In genomic region chr19:4001752-4002151, GRCm38 (mm10) we compare ENCODE assay signal across 12 mouse cellular contexts. TPM values are rescaled to one million over a fixed set of nuclear protein-coding genes. Genes with fewer than 3 reads are reported as not detected.
A peak's percentile ranks its signal among the peaks of the same experiment; 100 is the strongest.
DNase-seq lines count a peak whose midpoint lies in the region; ATAC-seq and TF ChIP-seq lines count a peak whose summit lies in the region.
"Had no signal": no experiment of that assay in that cellular context is flagged by ENCODE, and none has a peak within 500 bp of the region (broad histone marks: within the 10 kb centered on the region; RNA-seq: fewer than 3 reads in every experiment).

No protein-coding gene starts in this region.

- H3K36me3 ChIP-seq in forebrain, embryonic 10.5 days (replicated peaks), result peaks cover 22% of the 10 kb centered on the region
- H3K36me3 ChIP-seq in forebrain, embryonic 16.5 days (ENCODE audit: control insufficient read depth, insufficient read depth), result peaks cover 2% of the 10 kb centered on the region
- peaks cover 10% of the 10 kb centered on the region for H3K36me3 ChIP-seq in liver, embryonic 11.5 days (ENCODE audit: control insufficient read depth, insufficient read depth, low read length)
- peaks cover 13% of the 10 kb centered on the region; the same call in 1 of the 2 replicates for H3K36me3 ChIP-seq in liver, postnatal 0 days (replicated peaks; ENCODE audit: insufficient read depth, low read length)
- H3K36me3 ChIP-seq in limb, embryonic 12.5 days, result peaks cover 26% of the 10 kb centered on the region
- H3K36me3 ChIP-seq in neural tube, embryonic 14.5 days (ENCODE audit: control insufficient read depth, insufficient read depth, low read length), result peaks cover 7% of the 10 kb centered on the region

- peaks cover 30% of the 10 kb centered on the region for H3K4me1 ChIP-seq in forebrain, embryonic 10.5 days
- peaks cover 13% of the 10 kb centered on the region for H3K4me1 ChIP-seq in forebrain, embryonic 16.5 days (replicated peaks; ENCODE audit: control insufficient read depth, insufficient read depth, low read length)
- peaks cover 13% of the 10 kb centered on the region for H3K4me1 ChIP-seq in liver, embryonic 11.5 days (replicated peaks; ENCODE audit: control insufficient read depth, insufficient read depth, low read length)
- H3K4me1 ChIP-seq in liver, postnatal 0 days (ENCODE audit: insufficient read depth), result peaks cover 14% of the 10 kb centered on the region
- H3K4me1 ChIP-seq in limb, embryonic 12.5 days (replicated peaks), result peaks cover 13% of the 10 kb centered on the region
- H3K4me1 ChIP-seq in neural tube, embryonic 14.5 days (ENCODE audit: control insufficient read depth, insufficient read depth, low read length), result peaks cover 7% of the 10 kb centered on the region

- no peak overlapping the region for H3K4me2 ChIP-seq in forebrain, embryonic 16.5 days (ENCODE audit: low read length)
- H3K4me2 ChIP-seq in liver, embryonic 11.5 days, result peak overlapping the region; percentile 90
- H3K4me2 ChIP-seq in liver, postnatal 0 days (ENCODE audit: low read depth, low read length), result no peak overlapping the region
- peak overlapping the region; percentile 84 for H3K4me2 ChIP-seq in limb, embryonic 12.5 days
- H3K4me2 ChIP-seq in neural tube, embryonic 14.5 days (ENCODE audit: low read depth, low read length), result peak overlapping the region; percentile 85; the same call in 1 of the 2 replicates

- TF ChIP-seq CTCF in liver, postnatal 0 days (IDR thresholded peaks at IDR 0.05; ENCODE audit: low read depth), result no peak

- ATAC-seq in forebrain, embryonic 16.5 days, result no peak
- ATAC-seq in liver, embryonic 11.5 days (replicated peaks; ENCODE audit: low FRiP score), result no peak
- ATAC-seq in liver, postnatal 0 days, result no peak
- no peak for ATAC-seq in limb, embryonic 12.5 days (ENCODE audit: insufficient number of reproducible peaks, insufficient read depth, low FRiP score, low TSS enrichment, low read depth)
- no peak for ATAC-seq in neural tube, embryonic 14.5 days (ENCODE audit: low read depth)

- peak overlapping the region; percentile 81; the same call in 1 of the 2 replicates for H3K4me3 ChIP-seq in forebrain, embryonic 10.5 days
- no peak overlapping the region for H3K4me3 ChIP-seq in forebrain, embryonic 16.5 days (replicated peaks; ENCODE audit: low read length)
- H3K4me3 ChIP-seq in liver, embryonic 11.5 days (ENCODE audit: low read depth, low read length), result no peak overlapping the region
- no peak overlapping the region for H3K4me3 ChIP-seq in liver, postnatal 0 days (ENCODE audit: low read depth, low read length)
- H3K4me3 ChIP-seq in limb, embryonic 12.5 days (replicated peaks), result peak overlapping the region; percentile 82
- no peak overlapping the region for H3K4me3 ChIP-seq in neural tube, embryonic 14.5 days (ENCODE audit: low read depth, low read length)

- TF ChIP-seq EP300 in liver, postnatal 0 days (IDR thresholded peaks at IDR 0.05; ENCODE audit: low read depth), result no peak

- WGBS in forebrain, embryonic 10.5 days, result 96% methylated on average over 5 of the region's 5 CpGs
- whole genome bisulfite sequencing in forebrain, embryonic 16.5 days, result 85% methylated on average over 5 of the region's 5 CpGs
- WGBS in liver, embryonic 11.5 days, result 92% methylated on average over 5 of the region's 5 CpGs
- WGBS in liver, postnatal 0 days (ENCODE audit: insufficient replicate concordance), result 88% methylated on average over 5 of the region's 5 CpGs
- 81% methylated on average over 5 of the region's 5 CpGs for WGBS in limb, embryonic 12.5 days
- 88% methylated on average over 5 of the region's 5 CpGs for WGBS in neural tube, embryonic 14.5 days

- 0 out of 2 replicates have a peak, but pooled peaks cover 3% of the 10 kb centered on the region for H3K27me3 ChIP-seq in forebrain, embryonic 10.5 days (ENCODE audit: poor library complexity, severe bottlenecking)
- no peaks in the 10 kb centered on the region for H3K27me3 ChIP-seq in forebrain, embryonic 16.5 days (replicated peaks; ENCODE audit: control insufficient read depth, insufficient read depth, low read length)
- no peaks in the 10 kb centered on the region; the same call in 1 of the 2 replicates for H3K27me3 ChIP-seq in liver, embryonic 11.5 days (replicated peaks; ENCODE audit: control insufficient read depth, insufficient read depth, low read length)
- no peaks in the 10 kb centered on the region for H3K27me3 ChIP-seq in liver, postnatal 0 days (ENCODE audit: insufficient read depth, low read length)
- no peaks in the 10 kb centered on the region for H3K27me3 ChIP-seq in limb, embryonic 12.5 days
- H3K27me3 ChIP-seq in neural tube, embryonic 14.5 days (ENCODE audit: control insufficient read depth, insufficient read depth, low read length), result no peaks in the 10 kb centered on the region

- DNase-seq in forebrain, embryonic 10.5 days (ENCODE audit: extremely low spot score, low spot score), result no peak
- DNase-seq in liver, embryonic 11.5 days (ENCODE audit: low spot score), result no peak
- no peak for DNase-seq in liver, postnatal 0 days
- DNase-seq in adrenal gland, postnatal 4 days (ENCODE audit: low spot score in 2 of 2), result no peak
- DNase-seq in c-Kit-positive CD71-positive TER-119-positive erythroid progenitor cells, embryonic 14.5 days (ENCODE audit: low spot score), result no peak

- H3K27ac ChIP-seq in forebrain, embryonic 10.5 days, result no peak overlapping the region
- no peak overlapping the region for H3K27ac ChIP-seq in forebrain, embryonic 16.5 days (ENCODE audit: low read length)
- H3K27ac ChIP-seq in liver, embryonic 11.5 days (ENCODE audit: low read depth, low read length), result no peak overlapping the region
- H3K27ac ChIP-seq in liver, postnatal 0 days (ENCODE audit: low read depth), result no peak overlapping the region
- H3K27ac ChIP-seq in limb, embryonic 12.5 days, result no peak overlapping the region
- H3K27ac ChIP-seq in neural tube, embryonic 14.5 days (ENCODE audit: low read depth, low read length), result 0 out of 2 replicates have a peak overlapping the region, but pooled peaks have one; percentile 95

- H3K9me3 ChIP-seq in forebrain, embryonic 10.5 days, result no peaks in the 10 kb centered on the region
- no peaks in the 10 kb centered on the region for H3K9me3 ChIP-seq in forebrain, embryonic 16.5 days (ENCODE audit: control insufficient read depth, low read length)
- H3K9me3 ChIP-seq in liver, embryonic 11.5 days (ENCODE audit: control insufficient read depth, low read length), result no peaks in the 10 kb centered on the region
- no peaks in the 10 kb centered on the region for H3K9me3 ChIP-seq in liver, postnatal 0 days (ENCODE audit: low read length)
- no peaks in the 10 kb centered on the region for H3K9me3 ChIP-seq in limb, embryonic 12.5 days
- H3K9me3 ChIP-seq in neural tube, embryonic 14.5 days (ENCODE audit: control insufficient read depth, low read length), result no peaks in the 10 kb centered on the region

- H3K9ac ChIP-seq in forebrain, embryonic 16.5 days (replicated peaks; ENCODE audit: low read depth, low read length), result no peak overlapping the region
- 0 out of 2 replicates have a peak overlapping the region, but pooled peaks have one; percentile 97 for H3K9ac ChIP-seq in liver, embryonic 11.5 days (ENCODE audit: low read depth, low read length)
- H3K9ac ChIP-seq in liver, postnatal 0 days (replicated peaks), result no peak overlapping the region
- no peak overlapping the region for H3K9ac ChIP-seq in limb, embryonic 12.5 days (replicated peaks)
- H3K9ac ChIP-seq in neural tube, embryonic 14.5 days (replicated peaks; ENCODE audit: low read depth, low read length), result no peak overlapping the region

RNA-seq across cellular contexts. Expression of gene Gm49405, which starts 1.3 kb away (rescaled TPM):
- 2.8 and 3.5 TPM in 2 replicates for polyA plus RNA-seq in forebrain, embryonic 10.5 days (2016; fragmentation: Nextera tagmentation; extraction: Ambion mirVana)
- polyA plus RNA-seq in forebrain, embryonic 16.5 days (2015; fragmentation: Nextera tagmentation; extraction: Ambion mirVana), result 6.6 and 9.6 TPM in 2 replicates
- 1.6 and 2.4 TPM in 2 replicates for polyA plus RNA-seq in liver, embryonic 11.5 days (2014; fragmentation: Nextera tagmentation; extraction: Ambion mirVana)
- polyA plus RNA-seq in liver, postnatal 0 days (2015; fragmentation: Nextera tagmentation; extraction: Ambion mirVana), result 0.26 and 0.49 TPM in 2 replicates
- polyA plus RNA-seq in limb, embryonic 12.5 days (2016; fragmentation: Nextera tagmentation; extraction: Ambion mirVana), result 4.6 and 5.5 TPM in 2 replicates
- 3.8 and 4.9 TPM in 2 replicates for polyA plus RNA-seq in neural tube, embryonic 14.5 days (2014; fragmentation: Nextera tagmentation; extraction: Ambion mirVana)
- total RNA-seq in adrenal gland, postnatal 4 days (2021), result 1 to 10 TPM; 1.7 to 1.8 TPM

RNA-seq across cellular contexts. Expression of gene Doc2g, which starts 1.4 kb away (rescaled TPM):
- 3.6 and 4.0 TPM in 2 replicates for polyA plus RNA-seq in forebrain, embryonic 10.5 days (2016; fragmentation: Nextera tagmentation; extraction: Ambion mirVana)
- polyA plus RNA-seq in forebrain, embryonic 16.5 days (2015; fragmentation: Nextera tagmentation; extraction: Ambion mirVana), result 8.8 and 13.2 TPM in 2 replicates
- polyA plus RNA-seq in liver, embryonic 11.5 days (2014; fragmentation: Nextera tagmentation; extraction: Ambion mirVana), result 2.8 and 4.1 TPM in 2 replicates
- 0.36 and 0.74 TPM in 2 replicates for polyA plus RNA-seq in liver, postnatal 0 days (2015; fragmentation: Nextera tagmentation; extraction: Ambion mirVana)
- polyA plus RNA-seq in limb, embryonic 12.5 days (2016; fragmentation: Nextera tagmentation; extraction: Ambion mirVana), result 6.8 and 7.6 TPM in 2 replicates
- polyA plus RNA-seq in neural tube, embryonic 14.5 days (2014; fragmentation: Nextera tagmentation; extraction: Ambion mirVana), result 6.2 and 6.5 TPM in 2 replicates
- total RNA-seq in adrenal gland, postnatal 4 days (2021), result 1 to 10 TPM; 2.4 to 2.6 TPM

RNA-seq across cellular contexts. Expression of gene Nudt8, which starts 1.4 kb away (rescaled TPM):
- polyA plus RNA-seq in forebrain, embryonic 10.5 days (2016; fragmentation: Nextera tagmentation; extraction: Ambion mirVana), result 24.8 and 30.4 TPM in 2 replicates
- polyA plus RNA-seq in forebrain, embryonic 16.5 days (2015; fragmentation: Nextera tagmentation; extraction: Ambion mirVana), result 34.0 and 42.1 TPM in 2 replicates
- 30.8 and 32.3 TPM in 2 replicates for polyA plus RNA-seq in liver, embryonic 11.5 days (2014; fragmentation: Nextera tagmentation; extraction: Ambion mirVana)
- polyA plus RNA-seq in liver, postnatal 0 days (2015; fragmentation: Nextera tagmentation; extraction: Ambion mirVana), result 22.0 and 23.0 TPM in 2 replicates
- 30.8 and 31.5 TPM in 2 replicates for polyA plus RNA-seq in limb, embryonic 12.5 days (2016; fragmentation: Nextera tagmentation; extraction: Ambion mirVana)
- 29.4 and 33.7 TPM in 2 replicates for polyA plus RNA-seq in neural tube, embryonic 14.5 days (2014; fragmentation: Nextera tagmentation; extraction: Ambion mirVana)
- 10 to 100 TPM; 21.7 to 21.9 TPM for total RNA-seq in adrenal gland, postnatal 4 days (2021)

RNA-seq across cellular contexts. Expression of gene Tbx10, which starts 9.2 kb away (rescaled TPM):
- polyA plus RNA-seq in forebrain, embryonic 10.5 days (2016; fragmentation: Nextera tagmentation; extraction: Ambion mirVana), result not detected in 2 replicates
- polyA plus RNA-seq in forebrain, embryonic 16.5 days (2015; fragmentation: Nextera tagmentation; extraction: Ambion mirVana), result not detected in 2 replicates
- polyA plus RNA-seq in liver, embryonic 11.5 days (2014; fragmentation: Nextera tagmentation; extraction: Ambion mirVana), result 1.8 TPM in 2 replicates
- polyA plus RNA-seq in liver, postnatal 0 days (2015; fragmentation: Nextera tagmentation; extraction: Ambion mirVana), result not detected in 2 replicates
- polyA plus RNA-seq in limb, embryonic 12.5 days (2016; fragmentation: Nextera tagmentation; extraction: Ambion mirVana), result not detected in 2 replicates
- not detected in 2 replicates for polyA plus RNA-seq in neural tube, embryonic 14.5 days (2014; fragmentation: Nextera tagmentation; extraction: Ambion mirVana)
- total RNA-seq in adrenal gland, postnatal 4 days (2021), result under 1 TPM in 1 of 2 experiments, not detected in 1; 0.34 TPM
- total RNA-seq: layer of hippocampus, postnatal 25 days; megakaryocyte, adult 5-6 weeks had no signal
- polyA plus RNA-seq: embryonic facial prominence, embryonic 11.5 days; gonadal fat pad, adult 2 months had no signal

RNA-seq across cellular contexts. Expression of gene Ndufv1, which starts 10.9 kb away (rescaled TPM):
- polyA plus RNA-seq in forebrain, embryonic 10.5 days (2016; fragmentation: Nextera tagmentation; extraction: Ambion mirVana), result 208 and 210 TPM in 2 replicates
- 221 and 239 TPM in 2 replicates for polyA plus RNA-seq in forebrain, embryonic 16.5 days (2015; fragmentation: Nextera tagmentation; extraction: Ambion mirVana)
- polyA plus RNA-seq in liver, embryonic 11.5 days (2014; fragmentation: Nextera tagmentation; extraction: Ambion mirVana), result 232 and 234 TPM in 2 replicates
- polyA plus RNA-seq in liver, postnatal 0 days (2015; fragmentation: Nextera tagmentation; extraction: Ambion mirVana), result 171 and 172 TPM in 2 replicates
- 180 and 201 TPM in 2 replicates for polyA plus RNA-seq in limb, embryonic 12.5 days (2016; fragmentation: Nextera tagmentation; extraction: Ambion mirVana)
- polyA plus RNA-seq in neural tube, embryonic 14.5 days (2014; fragmentation: Nextera tagmentation; extraction: Ambion mirVana), result 241 and 262 TPM in 2 replicates
- 100 to 1,000 TPM; 253 to 283 TPM for total RNA-seq in adrenal gland, postnatal 4 days (2021)

Comparison
In these comparisons a context has a peak if more than half of its experiments do, and no peak if none do; other contexts are left out.
1. H3K4me3 ChIP-seq: peak in forebrain, embryonic 10.5 days (single experiment) and limb, embryonic 12.5 days (single experiment); none in forebrain, embryonic 16.5 days (single experiment), liver, embryonic 11.5 days (single experiment), liver, postnatal 0 days (single experiment) and neural tube, embryonic 14.5 days (single experiment).
2. H3K4me2 ChIP-seq: peak in liver, embryonic 11.5 days (single experiment), limb, embryonic 12.5 days (single experiment) and neural tube, embryonic 14.5 days (single experiment); none in forebrain, embryonic 16.5 days (single experiment) and liver, postnatal 0 days (single experiment).